Mouse (Mus musculus) c-Kit-positive CD71-negative TER-119-negative erythroid progenitor cells, embryonic 14.5 days (primary cell): ENCODE results near the gene Fbn1.
"Not testable (repeated sequence)": the region's sequence is repeated elsewhere in the genome, so short reads cannot be mapped to it uniquely, and the experiment has no call there.

Experiments used
- DNase-seq: peaks from one replicate; pipeline ENCODE4 v3.0.0-alpha.2; 2013; ENCODE audit warnings: low read depth

Gene Fbn1

GRCm38 (mm10) chr2:125290197-125290965, 217.4 kb downstream of the Fbn1 start:
- no peak for DNase-seq

GRCm38 (mm10) chr2:125285777-125286176, 222.0 kb downstream of the Fbn1 start:
- no peak for DNase-seq

GRCm38 (mm10) chr2:125282334-125283206, 225.2 kb downstream of the Fbn1 start:
- no peak for DNase-seq

DNA sequence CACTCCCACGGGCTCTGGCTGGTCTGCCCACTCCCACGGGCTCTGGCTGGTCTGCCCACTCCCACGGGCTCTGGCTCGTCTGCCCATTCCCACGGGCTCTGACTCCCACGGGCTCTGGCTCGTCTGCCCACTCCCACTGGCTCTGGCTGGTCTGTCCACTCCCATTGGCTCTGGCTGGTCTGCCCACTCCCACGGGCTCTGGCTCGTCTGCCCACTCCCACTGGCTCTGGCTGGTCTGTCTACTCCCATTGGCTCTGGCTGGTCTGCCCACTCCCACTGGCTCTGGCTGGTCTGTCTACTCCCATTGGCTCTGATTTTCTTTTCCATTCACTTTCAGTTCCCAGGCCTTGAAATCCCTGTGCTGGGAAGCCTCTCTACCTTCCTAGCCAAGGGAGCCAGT, 227.8 kb downstream of the Fbn1 start:
- DNase-seq, result not testable (repeated sequence)

DNA sequence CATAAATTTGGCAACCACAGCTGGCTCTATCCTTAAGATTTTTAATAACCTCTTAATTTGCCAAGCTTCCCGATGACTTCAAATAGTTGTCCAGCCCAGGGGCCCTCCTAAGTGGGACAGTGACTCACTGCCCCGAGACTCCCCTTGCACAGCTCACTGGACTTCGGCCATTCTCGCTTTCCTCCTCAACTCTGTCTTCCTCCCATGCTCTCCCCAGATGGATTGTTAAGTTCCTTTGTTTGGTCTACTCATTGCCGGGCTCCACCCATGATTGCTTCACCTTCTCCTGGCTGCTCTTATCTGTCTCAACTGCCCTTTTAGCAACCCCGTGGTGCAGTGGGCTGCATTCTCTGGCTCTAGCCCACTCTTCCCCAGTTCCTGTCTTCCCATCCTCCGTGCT, 229.3 kb downstream of the Fbn1 start:
- no peak for DNase-seq

DNA sequence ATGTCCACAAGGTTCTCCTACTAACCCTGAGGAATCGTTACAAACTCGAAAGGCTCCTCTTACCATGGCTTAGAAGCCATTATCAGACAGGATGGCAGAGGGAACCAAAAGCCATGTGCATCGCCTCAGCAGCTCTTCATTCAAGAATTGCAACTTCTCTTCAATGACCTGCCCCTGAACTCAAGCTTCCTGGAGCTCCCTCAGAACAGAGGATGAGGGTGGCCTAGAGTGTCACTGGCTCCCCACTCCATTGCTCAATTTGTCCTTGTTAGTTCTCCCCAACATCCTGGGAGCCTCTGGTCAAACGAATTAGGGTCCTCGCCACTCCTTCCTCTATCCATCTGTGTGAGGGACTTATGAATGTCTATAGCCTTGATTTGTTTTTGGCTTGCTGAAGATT, 231.1 kb downstream of the Fbn1 start:
- DNase-seq, result no peak

DNA sequence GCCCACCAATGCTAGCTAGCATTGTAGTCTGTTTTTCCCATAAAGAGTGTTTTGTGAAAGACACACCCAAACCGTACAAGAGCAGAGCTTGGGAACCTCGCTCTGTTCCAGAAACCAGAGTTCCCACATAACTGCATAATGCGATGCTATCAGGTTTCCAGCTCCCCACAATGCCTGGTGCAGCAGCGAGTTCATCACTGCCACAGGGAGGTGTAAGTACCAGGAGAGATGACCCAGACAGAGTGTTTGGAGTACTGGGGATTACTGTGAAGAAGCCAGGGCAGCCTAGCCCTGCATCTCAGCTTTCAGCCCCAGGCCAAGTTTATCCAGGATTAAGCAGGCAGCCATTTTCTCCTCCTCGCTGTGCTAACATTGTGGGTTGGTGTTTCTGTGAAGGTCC, 232.2 kb downstream of the Fbn1 start:
- no peak for DNase-seq

DNA sequence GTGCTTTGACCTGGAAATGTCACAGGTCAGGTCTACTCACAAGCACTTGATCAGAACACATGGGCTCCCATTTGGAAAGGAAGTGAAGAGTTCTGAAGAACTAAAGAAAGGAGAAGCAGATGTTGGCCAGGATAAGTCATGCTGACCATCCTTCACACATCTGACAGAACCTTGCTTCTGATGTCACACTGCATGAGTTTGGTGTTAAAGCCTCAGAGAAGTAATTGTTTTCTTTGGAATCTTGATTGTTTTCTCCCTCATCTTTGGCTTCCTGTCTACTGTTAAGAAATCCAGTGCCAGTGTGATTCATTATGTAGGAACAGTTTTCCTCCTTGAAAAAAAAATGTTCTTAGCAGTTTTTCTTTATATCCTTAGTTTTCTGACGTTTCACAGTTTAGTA, 238.9 kb downstream of the Fbn1 start:
- no peak for DNase-seq

GRCm38 (mm10) chr2:125263753-125264152, 244.0 kb downstream of the Fbn1 start:
- no peak for DNase-seq

- DNase-seq, result no peak
These were observed 244.7 kb downstream of the Fbn1 start for GRCm38 (mm10) chr2:125263056-125263455.

DNA sequence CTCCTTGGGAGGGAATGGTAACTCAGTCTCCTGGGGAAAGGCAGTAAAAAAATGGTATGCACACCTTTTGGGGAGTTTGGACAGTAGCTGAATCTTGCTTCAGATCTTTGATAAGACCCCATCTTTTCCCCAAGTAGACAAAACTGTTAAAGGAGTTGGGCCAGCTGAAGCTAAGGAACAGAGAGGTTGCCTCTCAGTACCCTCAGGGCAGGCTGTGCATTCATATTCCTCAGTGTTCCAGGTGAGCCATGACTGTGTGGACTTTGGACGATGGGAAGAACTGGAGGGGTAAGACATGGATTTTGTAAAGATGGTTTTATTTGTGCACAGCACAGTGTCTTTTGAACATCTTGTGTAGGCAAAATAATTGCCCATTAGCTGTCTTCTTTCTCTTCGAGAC, 247.5 kb downstream of the Fbn1 start:
- no peak for DNase-seq

GRCm38 (mm10) chr2:125259230-125260120, 248.3 kb downstream of the Fbn1 start:
- no peak for DNase-seq

DNA sequence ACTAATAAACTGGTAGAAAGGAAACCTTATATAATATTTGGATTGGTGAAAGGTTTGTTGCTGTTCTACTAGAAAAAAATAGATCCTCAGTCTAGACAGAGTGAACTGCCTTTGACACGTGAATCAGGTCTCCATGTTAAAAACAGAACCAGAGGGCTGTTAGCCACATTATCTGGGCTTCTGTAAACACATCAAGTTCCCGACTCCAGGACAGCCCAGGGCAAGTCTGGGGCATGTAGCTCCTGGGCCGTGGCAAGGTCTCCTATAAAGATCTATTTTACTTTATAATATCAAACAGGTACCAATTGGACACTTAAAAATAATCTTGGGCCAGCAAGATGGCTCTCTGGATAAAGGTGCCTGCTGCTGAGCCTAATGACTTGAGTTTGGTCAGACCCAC, 251.9 kb downstream of the Fbn1 start:
- no peak for DNase-seq

DNA sequence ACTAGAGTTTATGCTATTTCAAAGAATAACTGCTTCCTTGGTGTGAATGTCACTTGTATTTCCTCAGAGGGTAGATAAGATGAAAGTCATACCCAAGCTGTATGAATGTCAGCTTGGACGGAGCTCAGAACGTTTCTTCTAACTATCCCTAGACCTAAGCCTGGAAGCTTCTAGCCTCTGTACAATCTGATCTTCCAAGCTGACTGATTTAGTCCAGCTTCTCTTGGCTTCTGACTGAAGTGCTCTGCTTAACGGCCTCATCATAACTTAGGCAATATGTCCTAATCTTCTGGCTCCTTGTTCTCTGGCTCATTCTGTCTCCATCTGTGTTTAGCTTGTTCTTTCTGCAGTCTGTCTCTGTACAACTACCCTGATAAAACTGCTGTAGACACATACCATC, 253.2 kb downstream of the Fbn1 start:
- DNase-seq, result no peak

DNA sequence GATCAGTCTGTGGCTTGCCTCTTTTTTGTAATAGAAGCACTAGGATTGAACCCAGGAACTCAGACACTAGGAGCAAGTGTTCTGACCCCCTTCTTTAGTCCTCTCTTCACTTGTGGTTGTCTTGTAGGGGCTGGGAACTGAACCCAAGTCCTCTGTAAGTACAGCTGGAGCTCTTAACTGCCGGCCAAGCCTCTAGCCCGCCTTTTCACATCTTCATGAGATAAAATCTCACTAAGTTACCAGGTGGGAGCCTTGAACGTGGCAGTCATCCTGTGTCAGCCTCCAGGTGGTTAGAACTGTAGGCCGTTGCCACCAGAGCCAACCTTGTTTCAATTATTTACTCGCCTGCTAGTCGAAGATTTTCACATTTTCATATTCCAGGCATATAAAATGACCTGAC, 254.1 kb downstream of the Fbn1 start:
- no peak for DNase-seq

DNA sequence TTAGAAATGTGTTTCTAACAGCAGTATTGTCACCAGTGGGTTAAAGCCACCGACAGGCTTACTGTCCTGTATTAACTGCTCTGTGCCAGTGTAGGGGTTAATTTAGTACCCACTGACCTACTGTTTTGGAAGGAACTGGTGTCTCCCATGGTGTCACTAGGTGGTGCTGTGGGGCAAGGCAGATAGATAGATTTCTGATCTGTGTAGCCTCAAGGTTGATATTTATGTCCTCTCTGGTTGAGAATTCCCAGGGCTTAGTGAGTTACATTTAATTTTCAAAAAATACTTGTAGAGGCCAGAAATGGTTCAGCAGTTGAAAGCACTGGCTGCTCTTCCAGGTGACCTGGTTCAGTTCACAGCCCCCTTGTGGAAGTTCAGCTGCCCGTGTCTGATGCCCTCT, 255.5 kb downstream of the Fbn1 start:
- DNase-seq, result no peak

- DNase-seq, result no peak
These were observed 256.0 kb downstream of the Fbn1 start for GRCm38 (mm10) chr2:125251781-125252180.
